ENCODE assay signal across 8 mouse cellular contexts in genomic region chr19:53324866-53325265, GRCm38 (mm10). TPM values are rescaled to one million over a fixed set of nuclear protein-coding genes. Genes with fewer than 3 reads are reported as not detected.
DNase-seq lines count a peak whose midpoint lies in the region; ATAC-seq and TF ChIP-seq lines count a peak whose summit lies in the region.
"Had no signal": no experiment of that assay in that cellular context is flagged by ENCODE, and none has a peak within 500 bp of the region (broad histone marks: within the 10 kb centered on the region; RNA-seq: fewer than 3 reads in every experiment).

No protein-coding gene starts in this region.

- H3K4me3 ChIP-seq in hindbrain, embryonic 10.5 days = no peak overlapping the region
- no peak overlapping the region for H3K4me3 ChIP-seq in hindbrain, embryonic 16.5 days (ENCODE audit: low read length)
- H3K4me3 ChIP-seq in neural tube, embryonic 13.5 days = no peak overlapping the region
- no peak overlapping the region for H3K4me3 ChIP-seq in hindbrain, postnatal 0 days (ENCODE audit: low read length)
- H3K4me3 ChIP-seq in stomach, postnatal 0 days (ENCODE audit: low read depth, low read length) = no peak overlapping the region

- no peak for ATAC-seq in hindbrain, embryonic 16.5 days
- ATAC-seq in neural tube, embryonic 13.5 days (ENCODE audit: low read depth) = no peak
- ATAC-seq in hindbrain, postnatal 0 days = no peak
- no peak for ATAC-seq in stomach, postnatal 0 days (ENCODE audit: low FRiP score, low TSS enrichment)

- DNase-seq in hindbrain, embryonic 10.5 days (ENCODE audit: low spot score) = no peak
- no peak for DNase-seq in neural tube, embryonic 10.5 days (ENCODE audit: extremely low spot score, low spot score)
- no peak for DNase-seq in hindbrain, postnatal 0 days (ENCODE audit: low spot score)
- no peak for DNase-seq in stomach, postnatal 0 days (ENCODE audit: low spot score)
- no peak for DNase-seq in adrenal gland, adult 8-10 months

- no peak for TF ChIP-seq EP300 in stomach, postnatal 0 days (optimal IDR thresholded peaks at IDR 0.05)

- no peak overlapping the region; the same call in 1 of the 2 replicates for H3K4me2 ChIP-seq in hindbrain, embryonic 16.5 days (ENCODE audit: low read length)
- H3K4me2 ChIP-seq in neural tube, embryonic 13.5 days = peak overlapping the region; percentile 50; the same call in 1 of the 2 replicates
- H3K4me2 ChIP-seq in hindbrain, postnatal 0 days (ENCODE audit: low read depth, low read length) = peak overlapping the region; percentile 68; the same call in 1 of the 2 replicates
- H3K4me2 ChIP-seq in stomach, postnatal 0 days (replicated peaks; ENCODE audit: low read depth) = peak overlapping the region; percentile 71; the same call in 1 of the 2 replicates

- no peaks in the 10 kb centered on the region for H3K27me3 ChIP-seq in hindbrain, embryonic 10.5 days (ENCODE audit: insufficient read depth, poor library complexity, severe bottlenecking)
- H3K27me3 ChIP-seq in hindbrain, embryonic 16.5 days (replicated peaks; ENCODE audit: control insufficient read depth, insufficient read depth, low read length) = no peaks in the 10 kb centered on the region
- H3K27me3 ChIP-seq in neural tube, embryonic 13.5 days = no peaks in the 10 kb centered on the region
- H3K27me3 ChIP-seq in hindbrain, postnatal 0 days (ENCODE audit: insufficient read depth, low read length) = no peaks in the 10 kb centered on the region
- H3K27me3 ChIP-seq in stomach, postnatal 0 days (ENCODE audit: control insufficient read depth, insufficient read depth, low read length) = no peaks in the 10 kb centered on the region
- H3K27me3 ChIP-seq: Patski had no signal

- 61% methylated on average over 6 of the region's 6 CpGs for WGBS in hindbrain, embryonic 10.5 days
- WGBS in hindbrain, embryonic 16.5 days = 53% methylated on average over 6 of the region's 6 CpGs
- 60% methylated on average over 6 of the region's 6 CpGs for WGBS in neural tube, embryonic 13.5 days
- 41% methylated on average over 6 of the region's 6 CpGs for WGBS in hindbrain, postnatal 0 days
- 62% methylated on average over 6 of the region's 6 CpGs for WGBS in stomach, postnatal 0 days

- 0 out of 2 replicates have a peak, but pooled peaks cover 3% of the 10 kb centered on the region for H3K36me3 ChIP-seq in hindbrain, embryonic 10.5 days
- H3K36me3 ChIP-seq in hindbrain, embryonic 16.5 days (ENCODE audit: control insufficient read depth, insufficient read depth, low read length) = no peaks in the 10 kb centered on the region
- no peaks in the 10 kb centered on the region for H3K36me3 ChIP-seq in neural tube, embryonic 13.5 days
- no peaks in the 10 kb centered on the region for H3K36me3 ChIP-seq in hindbrain, postnatal 0 days (ENCODE audit: insufficient read depth, low read length)
- no peaks in the 10 kb centered on the region for H3K36me3 ChIP-seq in stomach, postnatal 0 days (ENCODE audit: control insufficient read depth, insufficient read depth, low read length)

- TF ChIP-seq CTCF in hindbrain, postnatal 0 days (IDR thresholded peaks at IDR 0.05; ENCODE audit: low read depth) = no peak
- no peak for TF ChIP-seq CTCF in stomach, postnatal 0 days (IDR thresholded peaks at IDR 0.05; ENCODE audit: low read depth)

- H3K9me3 ChIP-seq in hindbrain, embryonic 10.5 days = no peaks in the 10 kb centered on the region
- no peaks in the 10 kb centered on the region for H3K9me3 ChIP-seq in hindbrain, embryonic 16.5 days (ENCODE audit: control insufficient read depth, low read length)
- no peaks in the 10 kb centered on the region for H3K9me3 ChIP-seq in neural tube, embryonic 13.5 days
- no peaks in the 10 kb centered on the region for H3K9me3 ChIP-seq in hindbrain, postnatal 0 days (ENCODE audit: low read length)
- no peaks in the 10 kb centered on the region for H3K9me3 ChIP-seq in stomach, postnatal 0 days (ENCODE audit: control insufficient read depth, low read length)

- H3K4me1 ChIP-seq in hindbrain, embryonic 10.5 days (replicated peaks) = peaks cover 50% of the 10 kb centered on the region
- peaks cover 13% of the 10 kb centered on the region for H3K4me1 ChIP-seq in hindbrain, embryonic 16.5 days (ENCODE audit: control insufficient read depth, insufficient read depth, low read depth, low read length)
- H3K4me1 ChIP-seq in neural tube, embryonic 13.5 days (replicated peaks) = peaks cover 51% of the 10 kb centered on the region
- H3K4me1 ChIP-seq in hindbrain, postnatal 0 days (ENCODE audit: insufficient read depth, low read length) = peaks cover 6% of the 10 kb centered on the region
- peaks cover 3% of the 10 kb centered on the region; the same call in 1 of the 2 replicates for H3K4me1 ChIP-seq in stomach, postnatal 0 days (replicated peaks; ENCODE audit: control insufficient read depth, insufficient read depth)

- peak overlapping the region; percentile 46; the same call in 1 of the 2 replicates for H3K27ac ChIP-seq in hindbrain, embryonic 10.5 days
- no peak overlapping the region for H3K27ac ChIP-seq in hindbrain, embryonic 16.5 days (ENCODE audit: low read depth, low read length)
- no peak overlapping the region for H3K27ac ChIP-seq in neural tube, embryonic 13.5 days (replicated peaks)
- H3K27ac ChIP-seq in hindbrain, postnatal 0 days = no peak overlapping the region
- no peak overlapping the region for H3K27ac ChIP-seq in stomach, postnatal 0 days (replicated peaks)

- H3K9ac ChIP-seq in hindbrain, embryonic 16.5 days (ENCODE audit: low read depth, low read length) = no peak overlapping the region
- H3K9ac ChIP-seq in neural tube, embryonic 13.5 days = peak overlapping the region; percentile 46; the same call in 1 of the 2 replicates
- no peak overlapping the region for H3K9ac ChIP-seq in hindbrain, postnatal 0 days (replicated peaks; ENCODE audit: low read length)
- H3K9ac ChIP-seq in stomach, postnatal 0 days (ENCODE audit: low read length) = no peak overlapping the region

RNA-seq across cellular contexts. Expression of gene Mxi1, which starts 14.5 kb away (rescaled TPM):
- polyA plus RNA-seq in hindbrain, embryonic 10.5 days (2016; fragmentation: Nextera tagmentation; extraction: Ambion mirVana) = 33.3 and 47.9 TPM in 2 replicates
- polyA plus RNA-seq in hindbrain, embryonic 16.5 days (2015; fragmentation: Nextera tagmentation; extraction: Ambion mirVana) = 18.9 and 27.8 TPM in 2 replicates
- 59.8 and 66.5 TPM in 2 replicates for polyA plus RNA-seq in neural tube, embryonic 13.5 days (2015; fragmentation: Nextera tagmentation; extraction: Ambion mirVana)
- 41.9 and 44.5 TPM in 2 replicates for total RNA-seq in hindbrain, postnatal 0 days (2014; rRNA removed)
- polyA plus RNA-seq in hindbrain, postnatal 0 days (2015; fragmentation: Nextera tagmentation; extraction: Ambion mirVana) = 47.7 and 51.5 TPM in 2 replicates
- 28.6 and 31.3 TPM in 2 replicates for polyA plus RNA-seq in stomach, postnatal 0 days (2015; fragmentation: Nextera tagmentation; extraction: Ambion mirVana)
- total RNA-seq in adrenal gland, adult 8-10 months (2022) = 10 to 100 TPM; 33.5 to 38.1 (median 34.5) TPM

RNA-seq across cellular contexts. Expression of gene Gm10197, which starts 46.7 kb away (rescaled TPM):
- not detected in 2 replicates for polyA plus RNA-seq in hindbrain, embryonic 10.5 days (2016; fragmentation: Nextera tagmentation; extraction: Ambion mirVana)
- not detected in 2 replicates for polyA plus RNA-seq in hindbrain, embryonic 16.5 days (2015; fragmentation: Nextera tagmentation; extraction: Ambion mirVana)
- not detected in 2 replicates for polyA plus RNA-seq in neural tube, embryonic 13.5 days (2015; fragmentation: Nextera tagmentation; extraction: Ambion mirVana)
- total RNA-seq in hindbrain, postnatal 0 days (2014; rRNA removed) = not detected in 2 replicates
- not detected in 2 replicates for polyA plus RNA-seq in hindbrain, postnatal 0 days (2015; fragmentation: Nextera tagmentation; extraction: Ambion mirVana)
- not detected in 2 replicates for polyA plus RNA-seq in stomach, postnatal 0 days (2015; fragmentation: Nextera tagmentation; extraction: Ambion mirVana)
- total RNA-seq in adrenal gland, adult 8-10 months (2022) = not detected
